Mouse (Mus musculus): ENCODE measurements around the gene Trim63. TPM values are rescaled to one million over a fixed set of nuclear protein-coding genes. Genes with fewer than 3 reads are reported as not detected.

The Trim63 gene
- 0.36 and 1.1 TPM in 2 replicates for polyA plus RNA-seq (2012; rRNA removed)

GRCm38 (mm10) chr4:134314876-134315275, at the start of gene Trim63:
Trim63 (plus strand) TSS chr4:134315120.

DNA sequence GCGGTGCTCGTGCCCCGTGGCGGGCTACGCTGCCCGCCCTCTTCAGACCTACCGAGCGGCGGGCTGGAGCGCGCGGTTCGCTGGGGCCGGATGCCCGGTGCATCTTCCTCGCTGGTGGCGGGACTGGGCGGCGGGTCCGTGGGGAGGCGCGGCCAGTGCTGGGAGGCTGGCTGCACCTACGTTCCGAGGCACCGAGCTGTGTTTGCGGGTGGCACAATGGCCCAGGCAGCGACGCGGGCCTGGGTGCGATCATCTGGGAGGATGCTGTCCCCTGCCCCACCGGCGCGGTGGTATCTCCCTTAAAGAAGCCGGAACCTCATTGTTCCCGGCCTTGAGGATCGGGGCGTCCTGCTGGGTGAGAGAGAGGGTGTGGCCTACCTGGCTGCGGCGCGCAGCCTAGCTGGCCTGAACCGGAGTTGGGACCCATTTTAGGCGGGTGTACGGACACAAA, 27.3 kb upstream of the Trim63 start, which contains the start of gene Pdik1l:
TSS of gene Pdik1l (minus strand) at position 321 of the 451 bp plus-strand sequence.

DNA sequence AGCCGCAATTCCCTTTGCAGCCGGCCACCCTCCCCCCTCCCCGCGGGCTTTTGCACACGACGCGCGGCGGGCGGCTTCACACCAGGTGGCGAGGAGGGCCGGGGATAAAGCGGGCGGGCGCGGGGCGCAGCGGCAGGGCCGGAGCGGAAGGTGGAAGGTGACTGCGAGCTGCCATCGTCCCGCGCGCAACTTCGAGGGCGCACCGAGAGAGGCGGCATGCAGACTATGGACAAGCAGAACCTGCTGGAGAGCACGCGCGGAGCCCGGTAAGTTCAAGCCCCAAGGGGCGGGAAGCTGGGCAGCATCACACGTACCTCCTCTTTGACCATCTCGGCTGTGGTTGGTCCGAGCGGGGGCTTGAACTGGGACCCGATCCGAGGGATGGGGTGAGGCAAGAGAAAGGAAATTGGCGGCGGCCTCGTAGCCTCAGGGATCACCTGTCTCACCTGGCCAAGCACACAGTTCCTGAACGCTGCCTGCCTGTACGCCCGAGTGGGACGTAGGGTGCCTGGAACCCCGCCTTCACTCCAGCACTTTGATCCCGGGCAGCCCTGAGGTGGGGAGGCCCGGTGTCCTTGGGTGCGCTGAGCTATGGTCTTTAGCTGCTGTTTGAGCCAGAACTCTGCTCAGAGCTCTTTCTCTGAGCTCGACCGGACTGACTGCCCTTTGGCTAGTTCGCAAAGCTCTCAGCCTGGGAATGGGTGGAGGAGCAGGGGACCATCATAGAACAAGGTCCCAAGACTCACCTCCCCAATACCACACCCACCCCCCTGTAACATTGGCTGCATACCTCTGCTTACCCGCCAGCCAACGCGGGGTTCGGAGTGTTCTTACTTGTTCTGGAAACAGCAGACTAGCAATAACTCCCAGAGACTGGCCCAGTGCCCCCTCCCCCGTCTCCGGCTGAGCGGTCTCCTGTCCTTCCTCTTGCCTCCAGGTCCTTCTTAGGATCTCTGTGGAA, 28.4 kb downstream of the Trim63 start, which contains the start of gene Slc30a2:
TSS of gene Slc30a2 (plus strand) at position 111 of the 961 bp plus-strand sequence.

Other genes starting within 250 kb of the Trim63 start
- 11.7 and 21.3 TPM in 2 replicates for gene Cd52, start 220.0 kb upstream of the Trim63 start, polyA plus RNA-seq (2012; rRNA removed)
- gene Ubxn11, start 212.6 kb upstream of the Trim63 start, polyA plus RNA-seq (2012; rRNA removed), result 37.7 and 40.6 TPM in 2 replicates
- 482 and 666 TPM in 2 replicates for gene Sh3bgrl3, start 186.3 kb upstream of the Trim63 start, polyA plus RNA-seq (2012; rRNA removed)
- 34.2 and 37.7 TPM in 2 replicates for gene Cep85, start 128.0 kb upstream of the Trim63 start, polyA plus RNA-seq (2012; rRNA removed)
- not detected in 2 replicates for gene Gm7534, start 112.1 kb upstream of the Trim63 start, polyA plus RNA-seq (2012; rRNA removed)
- gene Catsper4, start 87.7 kb upstream of the Trim63 start, polyA plus RNA-seq (2012; rRNA removed), result 0.25 TPM in 1 of 2 replicates, not detected in the other
- gene Cnksr1, start 76.7 kb upstream of the Trim63 start, polyA plus RNA-seq (2012; rRNA removed), result 5.2 and 6.8 TPM in 2 replicates
- gene E130218I03Rik, start 71.5 kb upstream of the Trim63 start, polyA plus RNA-seq (2012; rRNA removed), result 0.16 and 0.17 TPM in 2 replicates
- gene Zfp593, start 69.5 kb upstream of the Trim63 start, polyA plus RNA-seq (2012; rRNA removed), result 13.4 and 15.5 TPM in 2 replicates
- 0.44 TPM in 1 of 2 replicates, not detected in the other for gene Gm30191, start 68.2 kb upstream of the Trim63 start, polyA plus RNA-seq (2012; rRNA removed)
- gene Grrp1, start 61.0 kb upstream of the Trim63 start, polyA plus RNA-seq (2012; rRNA removed), result 56.5 and 60.9 TPM in 2 replicates
- gene Pdik1l, start 27.2 kb upstream of the Trim63 start, polyA plus RNA-seq (2012; rRNA removed), result 2.3 and 3.9 TPM in 2 replicates
- 10.6 and 10.8 TPM in 2 replicates for gene Slc30a2, start 28.1 kb downstream of the Trim63 start, polyA plus RNA-seq (2012; rRNA removed)
- 1.1 and 1.8 TPM in 2 replicates for gene Extl1, start 68.7 kb downstream of the Trim63 start, polyA plus RNA-seq (2012; rRNA removed)
- gene Pafah2, start 81.2 kb downstream of the Trim63 start, polyA plus RNA-seq (2012; rRNA removed), result 14.3 and 20.1 TPM in 2 replicates
- gene Stmn1, start 153.2 kb downstream of the Trim63 start, polyA plus RNA-seq (2012; rRNA removed), result 5.9 and 8.4 TPM in 2 replicates
- gene Paqr7, start 181.6 kb downstream of the Trim63 start, polyA plus RNA-seq (2012; rRNA removed), result 133 and 163 TPM in 2 replicates
- gene Aunip, start 195.9 kb downstream of the Trim63 start, polyA plus RNA-seq (2012; rRNA removed), result 1.1 and 1.5 TPM in 2 replicates
- 131 and 161 TPM in 2 replicates for gene Mtfr1l, start 220.3 kb downstream of the Trim63 start, polyA plus RNA-seq (2012; rRNA removed)
- gene Selenon, start 237.0 kb downstream of the Trim63 start, polyA plus RNA-seq (2012; rRNA removed), result 54.2 and 57.7 TPM in 2 replicates

All from ovary, adult 2 months (tissue).